Mouse (Mus musculus) lung, postnatal 0 days (tissue): ENCODE results near the gene Tagln2. TPM values are rescaled to one million over a fixed set of nuclear protein-coding genes. Genes with fewer than 3 reads are reported as not detected.
A peak's percentile ranks its signal among the peaks of the same experiment; 100 is the strongest.

Experiments used
- ATAC-seq: fragments of 200-750 bp; cut with Nextera tagmentation; 2 replicates; pipeline ENCODE4 v1.8.0; 2017; ENCODE audit warnings: moderate library complexity
- DNase-seq: peaks from one replicate; pipeline ENCODE4 v3.0.0-alpha.2; 2016; ENCODE audit warnings: low spot score
- H3K27ac ChIP-seq: fragments of 300-500 bp; sonication (generic); 2 replicates; pipeline ENCODE4 v1.5.1; 2014; ENCODE audit warnings: antibody characterized with exemption, mild to moderate bottlenecking, low read length, mixed read lengths
- H3K27me3 ChIP-seq: fragments of 300-500 bp; sonication (generic); replicated peaks from 2 replicates; pipeline ENCODE4 v1.6.1; 2014; ENCODE audit warnings: low read length, mixed read lengths; ENCODE audit not compliant: insufficient read depth
- H3K36me3 ChIP-seq: fragments of 300-500 bp; sonication (generic); 2 replicates; pipeline ENCODE4 v1.6.1; 2014; ENCODE audit warnings: low read length, mixed read lengths; ENCODE audit not compliant: insufficient read depth
- H3K4me1 ChIP-seq: fragments of 300-500 bp; sonication (generic); 2 replicates; pipeline ENCODE4 v1.6.1; 2014; ENCODE audit warnings: antibody characterized with exemption, low read depth, low read length, mixed read lengths; ENCODE audit not compliant: insufficient read depth
- H3K4me2 ChIP-seq: fragments of 300-500 bp; sonication (generic); replicated peaks from 2 replicates; pipeline ENCODE4 v1.6.1; 2014; ENCODE audit warnings: low read depth, mild to moderate bottlenecking, low read length, moderate library complexity, mixed read lengths
- H3K4me3 ChIP-seq: fragments of 300-500 bp; sonication (generic); 2 replicates; pipeline ENCODE4 v1.5.1; 2014; ENCODE audit warnings: low read depth, low read length
- H3K9ac ChIP-seq: fragments of 300-500 bp; sonication (generic); replicated peaks from 2 replicates; pipeline ENCODE4 v1.6.1; 2014; ENCODE audit warnings: low read depth, mild to moderate bottlenecking
- H3K9me3 ChIP-seq: fragments of 300-500 bp; sonication (generic); 2 replicates; pipeline ENCODE4 v1.6.1; 2016; ENCODE audit warnings: low read length, mixed read lengths
- CTCF ChIP-seq: IDR thresholded peaks from 2 replicates; pipeline ENCODE4 v1.5.1; 2016; ENCODE audit warnings: antibody characterized with exemption, mild to moderate bottlenecking
- EP300 ChIP-seq: IDR thresholded peaks from 2 replicates; pipeline ENCODE4 v1.6.1; 2016; ENCODE audit warnings: antibody characterized with exemption, mild to moderate bottlenecking, control low read depth
- WGBS: fragments of 180-500 bp; shearing (Covaris S2); extraction: QIAGEN DNeasy Blood & Tissue Kit; methylation state at CpG from one replicate; pipeline ENCODE4 v1.1.7; 2014; 5-methylcytosine and 5-hydroxymethylcytosine counted together
- polyA plus RNA-seq: library from polyadenylated mRNA; unstranded; fragments of >200 nt; fragmentation: Nextera tagmentation; extraction: Ambion mirVana; gene quantifications from 2 replicates; pipeline ENCODE4 v1.2.1, GENCODE M21; 2015

Gene Tagln2
- polyA plus RNA-seq, 1 experiment from 2014 or later = 823 TPM

- Histone ChIP-seq H3K27ac (no peak overlapping the region), H3K36me3 (no peaks in the 10 kb centered on the region), H3K4me2 (peak overlapping the region; percentile 53), H3K9ac (no peak overlapping the region), H3K4me1 (no peaks in the 10 kb centered on the region), H3K9me3 (no peaks in the 10 kb centered on the region), H3K4me3 (no peak overlapping the region), H3K27me3 (no peaks in the 10 kb centered on the region)
- peak; percentile 48 for ATAC-seq
- WGBS = 53% methylated on average over 12 of the region's 12 CpGs
- TF ChIP-seq CTCF (no peak), EP300 (no peak)
- DNase-seq = no peak
Measured at GRCm38 (mm10) chr1:172489585-172490250, 10.1 kb upstream of the Tagln2 start.

GRCm38 (mm10) chr1:172490261-172490661 lies 9.6 kb upstream of the Tagln2 start:
- Histone ChIP-seq H3K4me1 (no peaks in the 10 kb centered on the region), H3K36me3 (no peaks in the 10 kb centered on the region), H3K27me3 (no peaks in the 10 kb centered on the region), H3K9ac (no peak overlapping the region), H3K4me3 (peak overlapping the region; percentile 19; the same call in 1 of the 2 replicates), H3K4me2 (peak overlapping the region; percentile 53), H3K27ac (no peak overlapping the region), H3K9me3 (no peaks in the 10 kb centered on the region)
- peak; percentile 82 for DNase-seq
- TF ChIP-seq EP300 (no peak), CTCF (peak; percentile 98)
- ATAC-seq = peak; percentile 76
- 6% methylated on average over 10 of the region's 10 CpGs for WGBS

GRCm38 (mm10) chr1:172492047-172492446 lies 7.8 kb upstream of the Tagln2 start:
- Histone ChIP-seq H3K4me1 (no peaks in the 10 kb centered on the region), H3K4me3 (no peak overlapping the region), H3K4me2 (no peak overlapping the region), H3K36me3 (no peaks in the 10 kb centered on the region), H3K27me3 (no peaks in the 10 kb centered on the region), H3K9ac (no peak overlapping the region), H3K9me3 (no peaks in the 10 kb centered on the region), H3K27ac (no peak overlapping the region)
- ATAC-seq (no peak), DNase-seq (no peak)
- 92% methylated on average over 8 of the region's 8 CpGs for WGBS
- TF ChIP-seq CTCF = no peak
- no peak for TF ChIP-seq EP300

- Histone ChIP-seq H3K4me2 (no peak overlapping the region), H3K4me1 (no peaks in the 10 kb centered on the region), H3K36me3 (no peaks in the 10 kb centered on the region), H3K4me3 (no peak overlapping the region), H3K27me3 (no peaks in the 10 kb centered on the region), H3K9ac (no peak overlapping the region), H3K27ac (no peak overlapping the region), H3K9me3 (no peaks in the 10 kb centered on the region)
- TF ChIP-seq EP300 = no peak
- TF ChIP-seq CTCF = no peak
- WGBS = 43% methylated on average over 6 of the region's 6 CpGs
- ATAC-seq = no peak
- DNase-seq = no peak
Measured at GRCm38 (mm10) chr1:172493516-172493915, 6.3 kb upstream of the Tagln2 start.

GRCm38 (mm10) chr1:172496030-172496429 lies 3.8 kb upstream of the Tagln2 start:
- Histone ChIP-seq H3K27me3 (no peaks in the 10 kb centered on the region), H3K27ac (no peak overlapping the region), H3K4me2 (no peak overlapping the region), H3K4me1 (no peaks in the 10 kb centered on the region), H3K9ac (no peak overlapping the region), H3K36me3 (no peaks in the 10 kb centered on the region), H3K4me3 (no peak overlapping the region), H3K9me3 (no peaks in the 10 kb centered on the region)
- DNase-seq = no peak
- no peak for TF ChIP-seq CTCF
- no peak for TF ChIP-seq EP300
- WGBS = 85% methylated on average over 17 of the region's 17 CpGs
- no peak for ATAC-seq

GRCm38 (mm10) chr1:172497428-172497827 lies 2.4 kb upstream of the Tagln2 start:
- Histone ChIP-seq H3K4me3 (no peak overlapping the region), H3K4me1 (peaks cover 9% of the 10 kb centered on the region), H3K27me3 (no peaks in the 10 kb centered on the region), H3K4me2 (no peak overlapping the region), H3K27ac (no peak overlapping the region), H3K9me3 (no peaks in the 10 kb centered on the region), H3K36me3 (no peaks in the 10 kb centered on the region), H3K9ac (no peak overlapping the region)
- WGBS = 82% methylated on average over 10 of the region's 10 CpGs
- ATAC-seq (no peak), DNase-seq (no peak)
- no peak for TF ChIP-seq EP300
- no peak for TF ChIP-seq CTCF
